Mouse (Mus musculus): ENCODE measurements around the gene Dbp.

- TF ChIP-seq CTCF (IDR thresholded peaks at IDR 0.05; ENCODE audit: low read depth) (peak; percentile 48), EP300 (IDR thresholded peaks at IDR 0.05; ENCODE audit: low read depth) (no peak)
Measured at GRCm38 (mm10) chr7:45668921-45669320, 36.0 kb upstream of the Dbp start.

All from liver, postnatal 0 days (tissue).